Mouse (Mus musculus) embryonic fibroblast, embryonic 13.5 days (primary cell): Measurements from ENCODE around the gene Wdr38.

ENCODE experiments used
- CTCF ChIP-seq: IDR thresholded peaks from 2 replicates; pipeline ENCODE4 v1.5.1; 2011; ENCODE audit warnings: mild to moderate bottlenecking, control low read depth, low read length, moderate library complexity, borderline replicate concordance; ENCODE audit not compliant: insufficient read depth
- POLR2A ChIP-seq: IDR thresholded peaks from 2 replicates; pipeline ENCODE4 v1.6.1; 2011; ENCODE audit warnings: low read depth, mild to moderate bottlenecking, control low read depth, low read length, moderate library complexity

- TF ChIP-seq CTCF (no peak), POLR2A (no peak)
These were observed 47.0 kb upstream of the Wdr38 start for GRCm38 (mm10) chr2:38950281-38950719.
